Mouse (Mus musculus): ENCODE data around the gene Nt5c2. TPM values are rescaled to one million over a fixed set of nuclear protein-coding genes. Genes with fewer than 3 reads are reported as not detected.
A peak's percentile ranks its signal among the peaks of the same experiment; 100 is the strongest.

Gene Nt5c2
- polyA plus RNA-seq, 1 experiment from 2014 or later = 68.4 TPM

- DNase-seq (ENCODE audit: low spot score) = no peak
- H3K4me1 ChIP-seq (replicated peaks; ENCODE audit: insufficient read depth, low read length) = no peaks in the 10 kb centered on the region
- no peaks in the 10 kb centered on the region for H3K36me3 ChIP-seq (ENCODE audit: insufficient read depth, low read length)
- H3K27ac ChIP-seq = no peak overlapping the region
- no peak overlapping the region for H3K9ac ChIP-seq (ENCODE audit: low read depth, low read length)
- H3K4me2 ChIP-seq (ENCODE audit: low read length) = no peak overlapping the region
- TF ChIP-seq CTCF (IDR thresholded peaks at IDR 0.05; ENCODE audit: low read depth) = no peak
- 77% methylated on average over 4 of the region's 4 CpGs for WGBS
- no peak for ATAC-seq (replicated peaks; ENCODE audit: low FRiP score, low read depth)
- no peaks in the 10 kb centered on the region for H3K9me3 ChIP-seq (replicated peaks; ENCODE audit: low read length)
- H3K4me3 ChIP-seq (replicated peaks; ENCODE audit: low read depth, low read length) = no peak overlapping the region
- H3K27me3 ChIP-seq (ENCODE audit: insufficient read depth, low read length) = peaks cover 4% of the 10 kb centered on the region; the same call in 1 of the 2 replicates
These were observed 7.8 kb upstream of the Nt5c2 start for GRCm38 (mm10) chr19:47022709-47023108.

DNA sequence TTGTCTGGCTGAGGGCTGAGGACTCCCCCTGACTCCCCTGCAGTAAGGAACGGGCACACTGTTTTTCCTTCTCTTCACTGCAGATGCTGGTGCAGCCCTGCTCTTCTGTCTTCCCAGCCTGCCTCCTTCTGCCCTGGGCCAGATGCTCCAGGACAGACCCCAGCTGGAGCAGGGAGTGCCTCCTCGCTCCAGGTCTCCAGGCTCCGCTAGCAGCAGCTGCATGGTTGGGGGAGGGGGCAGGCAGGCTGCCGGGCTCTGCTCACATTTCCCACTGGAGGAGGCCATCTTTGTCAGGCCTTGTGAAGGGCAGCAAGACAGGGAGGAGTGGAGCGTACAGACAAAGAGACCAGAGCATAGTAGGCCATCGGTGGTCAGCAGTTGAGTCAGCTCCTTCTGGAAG is 4.4 kb upstream of the Nt5c2 start:
- Histone ChIP-seq H3K27me3 (ENCODE audit: insufficient read depth, low read length) (peaks cover 24% of the 10 kb centered on the region), H3K4me2 (ENCODE audit: low read length) (no peak overlapping the region), H3K4me1 (replicated peaks; ENCODE audit: insufficient read depth, low read length) (peaks cover 9% of the 10 kb centered on the region), H3K27ac (no peak overlapping the region), H3K36me3 (ENCODE audit: insufficient read depth, low read length) (no peaks in the 10 kb centered on the region), H3K9me3 (replicated peaks; ENCODE audit: low read length) (no peaks in the 10 kb centered on the region), H3K9ac (ENCODE audit: low read depth, low read length) (no peak overlapping the region), H3K4me3 (replicated peaks; ENCODE audit: low read depth, low read length) (no peak overlapping the region)
- TF ChIP-seq CTCF (IDR thresholded peaks at IDR 0.05; ENCODE audit: low read depth) = no peak
- DNase-seq (ENCODE audit: low spot score) (no peak), ATAC-seq (replicated peaks; ENCODE audit: low FRiP score, low read depth) (no peak)
- 21% methylated on average over 6 of the region's 6 CpGs for WGBS

DNA sequence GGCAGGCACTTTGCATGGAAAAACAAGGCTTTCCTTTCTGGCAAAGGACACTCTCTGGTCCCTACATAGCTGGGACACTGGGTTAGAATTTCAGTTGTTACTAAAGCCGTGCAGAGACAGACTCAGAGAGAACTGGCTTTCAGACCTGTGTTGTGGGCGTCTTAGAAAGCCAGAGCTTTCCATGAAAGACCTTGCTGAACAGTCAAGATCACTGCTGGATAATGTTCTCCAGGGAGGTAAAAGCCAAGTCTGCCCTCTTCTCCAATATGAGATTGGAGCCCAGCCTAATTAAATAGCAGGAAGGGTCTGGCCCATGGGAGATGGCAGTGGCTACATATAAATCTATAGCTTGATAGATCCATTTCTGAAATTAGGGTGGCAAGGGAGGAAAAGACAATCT is 3.4 kb upstream of the Nt5c2 start:
- H3K27me3 ChIP-seq (ENCODE audit: insufficient read depth, low read length) = peaks cover 33% of the 10 kb centered on the region
- H3K4me3 ChIP-seq (replicated peaks; ENCODE audit: low read depth, low read length) = no peak overlapping the region
- peaks cover 9% of the 10 kb centered on the region for H3K4me1 ChIP-seq (replicated peaks; ENCODE audit: insufficient read depth, low read length)
- H3K9me3 ChIP-seq (replicated peaks; ENCODE audit: low read length) = no peaks in the 10 kb centered on the region
- ATAC-seq (replicated peaks; ENCODE audit: low FRiP score, low read depth) (no peak), DNase-seq (ENCODE audit: low spot score) (no peak)
- H3K27ac ChIP-seq = no peak overlapping the region
- H3K9ac ChIP-seq (ENCODE audit: low read depth, low read length) = no peak overlapping the region
- no peaks in the 10 kb centered on the region for H3K36me3 ChIP-seq (ENCODE audit: insufficient read depth, low read length)
- no peak for TF ChIP-seq CTCF (IDR thresholded peaks at IDR 0.05; ENCODE audit: low read depth)
- WGBS = 27% methylated on average over 2 of the region's 2 CpGs
- no peak overlapping the region for H3K4me2 ChIP-seq (ENCODE audit: low read length)

DNA sequence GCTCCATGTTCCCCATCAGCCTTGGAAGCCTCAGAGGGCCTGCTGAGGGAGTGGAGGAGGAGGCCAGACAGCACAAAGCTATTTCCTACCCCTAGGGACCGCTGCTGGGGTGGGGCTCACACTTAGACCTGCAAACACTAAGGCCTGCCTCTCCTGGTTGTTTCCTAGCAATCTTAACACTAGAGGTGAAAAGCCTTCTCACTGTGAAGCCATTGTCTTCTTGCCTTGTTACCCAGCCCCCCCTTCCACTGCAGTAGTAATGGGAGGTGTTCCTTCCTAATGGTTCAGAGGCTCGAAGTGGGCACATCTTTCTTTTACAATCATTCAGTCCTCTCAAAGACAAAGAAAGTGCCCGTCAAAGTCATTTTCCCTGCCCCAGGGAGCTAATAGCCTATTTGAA is 2.9 kb upstream of the Nt5c2 start:
- no peak overlapping the region for H3K4me2 ChIP-seq (ENCODE audit: low read length)
- ATAC-seq (replicated peaks; ENCODE audit: low FRiP score, low read depth) (no peak), DNase-seq (ENCODE audit: low spot score) (no peak)
- no peak overlapping the region for H3K9ac ChIP-seq (ENCODE audit: low read depth, low read length)
- H3K4me1 ChIP-seq (replicated peaks; ENCODE audit: insufficient read depth, low read length) = peaks cover 9% of the 10 kb centered on the region
- H3K27ac ChIP-seq = no peak overlapping the region
- no peaks in the 10 kb centered on the region for H3K9me3 ChIP-seq (replicated peaks; ENCODE audit: low read length)
- H3K27me3 ChIP-seq (ENCODE audit: insufficient read depth, low read length) = peaks cover 38% of the 10 kb centered on the region
- no peaks in the 10 kb centered on the region for H3K36me3 ChIP-seq (ENCODE audit: insufficient read depth, low read length)
- H3K4me3 ChIP-seq (replicated peaks; ENCODE audit: low read depth, low read length) = no peak overlapping the region
- no peak for TF ChIP-seq CTCF (IDR thresholded peaks at IDR 0.05; ENCODE audit: low read depth)
- 3% methylated on average over 3 of the region's 3 CpGs for WGBS

DNA sequence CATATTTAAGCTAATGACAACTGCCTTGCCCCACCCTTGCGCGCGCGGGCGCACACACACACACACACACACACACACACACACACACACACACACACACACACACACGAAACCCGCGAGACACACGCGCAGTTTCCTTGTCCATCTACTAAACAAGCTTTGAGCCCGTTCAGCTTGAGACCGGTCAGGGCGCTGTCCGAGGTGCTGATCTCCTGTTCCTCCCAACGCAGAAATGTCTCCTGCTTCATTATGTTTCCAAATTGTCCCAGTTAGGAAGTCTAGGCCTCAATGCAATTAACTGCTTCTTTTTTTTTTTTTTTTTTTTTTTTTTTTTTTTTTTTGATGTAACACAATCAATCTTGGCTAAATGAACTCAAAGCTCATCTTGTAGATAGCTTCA is 1.5 kb upstream of the Nt5c2 start:
- Histone ChIP-seq H3K4me3 (replicated peaks; ENCODE audit: low read depth, low read length) (no peak overlapping the region), H3K27me3 (ENCODE audit: insufficient read depth, low read length) (peaks cover 43% of the 10 kb centered on the region), H3K27ac (no peak overlapping the region), H3K4me2 (ENCODE audit: low read length) (no peak overlapping the region), H3K9ac (ENCODE audit: low read depth, low read length) (no peak overlapping the region), H3K9me3 (replicated peaks; ENCODE audit: low read length) (no peaks in the 10 kb centered on the region), H3K4me1 (replicated peaks; ENCODE audit: insufficient read depth, low read length) (peaks cover 9% of the 10 kb centered on the region), H3K36me3 (ENCODE audit: insufficient read depth, low read length) (no peaks in the 10 kb centered on the region)
- WGBS = under 1% methylated on average over 15 of the region's 15 CpGs
- ATAC-seq (replicated peaks; ENCODE audit: low FRiP score, low read depth) (no peak), DNase-seq (ENCODE audit: low spot score) (peak; percentile 92)
- no peak for TF ChIP-seq CTCF (IDR thresholded peaks at IDR 0.05; ENCODE audit: low read depth)

GRCm38 (mm10) chr19:47015965-47016364 is 1.0 kb upstream of the Nt5c2 start:
- 5% methylated on average over 9 of the region's 9 CpGs for WGBS

DNA sequence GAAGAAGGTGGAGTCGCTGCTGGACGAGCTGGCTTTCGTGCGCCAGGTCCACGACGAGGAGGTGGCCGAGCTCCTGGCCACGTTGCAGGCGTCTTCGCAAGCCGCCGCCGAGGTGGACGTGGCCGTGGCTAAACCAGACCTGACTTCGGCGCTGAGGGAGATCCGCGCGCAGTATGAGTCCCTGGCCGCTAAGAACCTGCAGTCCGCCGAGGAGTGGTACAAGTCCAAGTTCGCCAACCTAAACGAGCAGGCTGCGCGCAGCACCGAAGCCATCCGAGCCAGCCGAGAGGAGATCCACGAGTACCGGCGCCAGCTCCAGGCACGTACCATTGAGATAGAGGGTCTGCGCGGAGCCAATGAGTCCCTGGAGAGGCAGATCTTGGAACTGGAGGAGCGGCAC is 443 bp upstream of the Nt5c2 start:
- TF ChIP-seq CTCF (IDR thresholded peaks at IDR 0.05; ENCODE audit: low read depth) = no peak
- WGBS = under 1% methylated on average over 35 of the region's 37 CpGs
- H3K27ac ChIP-seq = no peak overlapping the region
- no peaks in the 10 kb centered on the region for H3K36me3 ChIP-seq (ENCODE audit: insufficient read depth, low read length)
- peaks cover 9% of the 10 kb centered on the region for H3K4me1 ChIP-seq (replicated peaks; ENCODE audit: insufficient read depth, low read length)
- H3K4me3 ChIP-seq (replicated peaks; ENCODE audit: low read depth, low read length) = peak overlapping the region; percentile 16
- H3K27me3 ChIP-seq (ENCODE audit: insufficient read depth, low read length) = peaks cover 43% of the 10 kb centered on the region
- H3K9me3 ChIP-seq (replicated peaks; ENCODE audit: low read length) = no peaks in the 10 kb centered on the region
- no peak overlapping the region for H3K9ac ChIP-seq (ENCODE audit: low read depth, low read length)
- DNase-seq (ENCODE audit: low spot score) = no peak
- peak overlapping the region; percentile 59 for H3K4me2 ChIP-seq (ENCODE audit: low read length)
- no peak for ATAC-seq (replicated peaks; ENCODE audit: low FRiP score, low read depth)

More at GRCm38 (mm10) chr19:47015965-47016364, 1.0 kb upstream of the Nt5c2 start:
- Histone ChIP-seq H3K4me1 (replicated peaks; ENCODE audit: insufficient read depth, low read length) (peaks cover 9% of the 10 kb centered on the region), H3K36me3 (ENCODE audit: insufficient read depth, low read length) (no peaks in the 10 kb centered on the region), H3K4me2 (ENCODE audit: low read length) (no peak overlapping the region), H3K27me3 (ENCODE audit: insufficient read depth, low read length) (peaks cover 43% of the 10 kb centered on the region), H3K27ac (no peak overlapping the region), H3K4me3 (replicated peaks; ENCODE audit: low read depth, low read length) (no peak overlapping the region), H3K9me3 (replicated peaks; ENCODE audit: low read length) (no peaks in the 10 kb centered on the region), H3K9ac (ENCODE audit: low read depth, low read length) (no peak overlapping the region)
- no peak for DNase-seq (ENCODE audit: low spot score)
- ATAC-seq (replicated peaks; ENCODE audit: low FRiP score, low read depth) = no peak
- TF ChIP-seq CTCF (IDR thresholded peaks at IDR 0.05; ENCODE audit: low read depth) = no peak

Measured in kidney, postnatal 0 days (tissue).